Mouse (Mus musculus): ENCODE measurements around the gene Stra6.
A peak's percentile ranks its signal among the peaks of the same experiment; 100 is the strongest.

Gene Stra6

DNA sequence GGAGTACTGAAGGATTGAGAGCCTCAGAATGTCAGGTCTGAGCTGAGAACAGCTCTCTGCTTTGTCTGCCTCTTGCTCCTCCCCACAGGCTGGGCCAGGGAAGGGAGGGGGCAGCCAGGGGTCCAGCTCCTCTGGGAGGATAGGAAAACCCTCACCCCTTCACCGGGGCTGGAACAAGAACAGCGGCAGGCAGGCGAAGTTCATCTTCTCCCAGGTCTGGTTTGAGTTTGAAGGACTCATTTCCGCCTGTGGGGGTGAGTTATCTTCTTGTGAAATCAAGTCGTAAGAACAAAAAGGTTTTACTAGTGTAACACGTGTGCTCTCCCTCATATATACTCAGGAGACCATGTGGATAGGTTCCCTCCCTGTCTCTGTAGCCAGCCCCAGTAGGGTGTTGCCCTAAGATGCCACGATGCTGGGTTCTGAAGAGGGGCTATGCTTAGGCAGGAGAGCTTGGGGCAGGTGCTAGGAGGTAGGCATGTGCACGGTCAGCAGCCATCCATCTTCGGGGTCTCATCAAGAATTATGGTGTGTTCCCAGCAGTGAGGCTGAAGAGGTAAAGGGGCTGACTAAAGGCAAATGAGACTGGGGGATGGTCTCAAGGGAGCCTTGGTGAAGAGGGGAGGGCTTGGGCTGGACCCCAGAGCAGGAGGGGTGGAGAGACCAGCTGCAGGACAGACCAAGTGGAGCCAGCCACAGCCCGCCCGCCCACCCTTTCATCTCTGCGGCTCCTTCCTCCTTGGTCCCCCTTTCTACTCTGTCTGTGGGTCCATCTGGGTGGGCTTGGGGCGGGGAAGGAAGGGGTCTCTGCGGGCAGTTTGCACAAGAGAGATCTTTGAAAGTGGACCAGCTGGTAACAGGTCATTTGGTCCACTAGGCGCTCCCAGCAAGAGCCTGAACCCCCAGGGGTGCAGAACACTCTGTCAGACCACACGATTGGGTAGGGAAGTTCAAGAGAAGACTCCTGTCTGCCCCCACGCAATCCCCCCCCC, 70.6 kb downstream of the Stra6 start:
- no peak for DNase-seq

DNA sequence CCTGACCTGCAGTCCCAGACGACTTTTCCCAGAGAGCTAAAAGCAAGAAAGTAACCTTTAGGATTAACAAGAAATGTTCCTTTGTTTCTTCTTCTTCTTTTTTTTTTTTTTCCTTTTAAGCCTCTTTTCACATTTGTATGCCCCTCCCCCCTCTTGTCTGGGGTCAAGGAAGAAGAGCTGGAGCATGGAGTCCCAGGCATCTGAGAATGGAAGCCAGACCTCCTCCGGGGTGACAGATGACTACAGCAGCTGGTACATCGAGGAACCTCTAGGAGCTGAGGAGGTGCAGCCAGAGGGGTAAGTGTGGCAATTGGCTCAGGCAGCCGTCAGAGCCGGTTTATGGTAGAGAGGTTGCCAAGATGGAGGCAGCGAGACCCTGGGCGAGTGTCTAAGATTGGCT, 71.3 kb downstream of the Stra6 start:
- no peak for DNase-seq

DNA sequence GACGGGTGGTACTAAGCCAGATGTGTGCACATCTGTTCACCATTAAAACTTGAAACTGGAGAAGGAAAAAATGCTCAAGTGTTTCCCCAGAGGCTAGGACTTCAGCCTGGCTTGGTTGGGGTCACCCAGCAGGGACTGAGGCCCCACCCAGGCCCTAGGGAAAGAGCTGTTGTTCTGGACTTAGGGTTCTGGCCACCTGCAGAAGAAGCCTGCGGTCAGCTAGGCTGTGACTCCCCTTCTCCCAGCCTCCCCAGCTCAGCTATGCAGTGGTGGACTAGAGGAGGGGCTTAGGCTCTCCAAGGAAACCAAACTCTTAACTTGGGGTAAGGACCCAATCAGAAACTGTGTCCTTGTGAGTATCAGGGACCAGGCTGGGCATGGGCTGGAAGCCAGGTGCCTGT, 72.3 kb downstream of the Stra6 start:
- DNase-seq, result no peak

DNA sequence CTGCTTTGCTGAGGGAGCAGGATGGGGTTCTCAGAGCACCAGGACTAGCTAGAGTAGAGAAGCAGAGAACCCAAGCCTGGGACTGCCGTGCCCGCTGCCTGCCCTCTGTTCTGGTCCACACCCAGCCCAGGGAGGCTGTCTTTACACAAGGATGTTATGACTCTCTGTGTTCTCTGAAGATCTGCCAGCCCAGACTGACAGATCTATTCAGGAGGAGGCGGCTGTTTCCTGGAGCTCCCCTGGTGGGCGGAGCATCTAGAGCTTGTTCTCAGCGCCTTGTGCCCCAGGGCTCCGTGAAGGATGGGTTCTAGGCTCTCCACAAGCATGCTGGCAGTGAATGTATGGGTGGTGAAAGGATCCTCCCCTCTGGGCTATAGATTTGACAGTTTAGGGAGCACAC, 76.4 kb downstream of the Stra6 start:
- peak in 1 of 2 experiments; percentile 50 for DNase-seq

DNA sequence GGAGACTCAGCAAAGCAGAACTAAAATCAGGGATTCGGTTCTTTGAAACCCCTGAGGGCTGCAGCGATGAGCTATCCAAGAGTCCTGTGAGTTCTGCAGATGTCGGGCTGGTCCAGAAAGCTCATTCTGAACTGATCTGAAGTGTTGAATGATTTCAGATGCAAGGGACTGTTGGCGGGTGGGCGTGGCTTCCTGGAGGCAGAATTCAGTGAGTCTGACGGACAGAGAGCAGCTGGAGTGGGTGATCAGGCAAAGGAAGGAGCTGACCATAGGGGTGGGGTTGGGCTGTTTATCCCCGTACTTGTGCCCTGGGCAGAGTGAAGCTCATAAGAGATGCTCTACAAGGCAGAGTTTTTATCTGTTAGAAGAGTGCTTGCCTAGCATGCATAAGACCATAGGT, 79.8 kb downstream of the Stra6 start:
- peak; percentile 78 to 83 for DNase-seq

DNA sequence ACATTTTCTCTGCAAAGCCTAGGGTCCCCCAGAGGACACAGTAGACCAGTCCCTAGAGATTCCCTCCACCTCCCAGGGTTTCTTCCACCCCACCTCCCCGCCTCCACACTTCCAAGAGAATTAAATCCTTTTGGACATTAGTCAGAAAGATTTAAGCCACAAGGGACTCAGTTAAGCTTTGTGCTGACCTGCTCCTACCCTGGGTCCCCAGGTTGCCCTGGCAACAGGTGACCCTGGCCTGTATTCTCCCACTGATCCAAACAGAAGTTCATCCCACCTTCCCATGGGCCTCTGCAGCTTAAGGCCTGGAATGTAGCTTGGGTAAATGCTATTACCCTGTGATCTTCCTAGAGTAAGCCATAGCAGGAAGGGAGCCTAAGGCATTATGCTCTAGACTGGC, 81.1 kb downstream of the Stra6 start:
- no peak for DNase-seq

DNA sequence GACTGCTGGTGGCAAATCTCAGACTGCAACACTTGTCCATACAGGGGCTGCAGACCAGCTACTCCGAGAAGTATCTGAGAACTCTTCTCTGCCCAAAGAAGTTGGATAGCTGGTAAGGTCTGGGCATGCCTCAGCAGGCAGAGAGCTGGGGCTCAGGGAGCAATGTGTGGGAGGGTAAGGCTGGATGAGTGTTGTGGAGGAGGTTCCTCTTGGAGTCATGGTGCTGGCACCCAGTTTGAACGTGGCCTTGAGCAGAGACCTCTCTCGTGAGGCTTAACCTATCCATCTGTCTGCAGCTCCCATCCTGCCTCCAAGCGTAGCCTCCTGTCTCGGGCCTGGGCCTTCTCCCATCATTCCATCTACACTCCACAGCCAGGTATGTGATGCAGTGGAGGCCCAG, 81.8 kb downstream of the Stra6 start:
- no peak for DNase-seq

DNA sequence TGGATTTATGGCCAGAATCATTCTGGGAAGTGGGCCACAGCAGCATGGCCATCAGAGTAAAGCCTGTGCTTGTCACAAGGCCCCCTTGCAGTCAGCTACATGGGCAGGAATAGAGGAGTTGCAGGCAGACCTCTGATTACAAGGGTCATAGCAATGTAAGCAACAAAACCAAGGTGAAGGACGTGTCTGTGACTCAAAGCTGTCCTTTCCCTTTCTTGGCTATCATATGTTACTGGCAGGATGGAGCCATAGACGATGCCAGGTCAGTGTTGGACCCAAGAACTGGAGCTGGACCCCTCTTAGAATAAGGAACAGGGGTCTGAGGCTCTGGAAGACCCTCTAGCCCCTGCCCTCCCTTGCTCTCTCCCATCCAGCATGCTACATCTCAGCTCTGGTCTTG, 85.2 kb downstream of the Stra6 start:
- DNase-seq, result no peak

DNA sequence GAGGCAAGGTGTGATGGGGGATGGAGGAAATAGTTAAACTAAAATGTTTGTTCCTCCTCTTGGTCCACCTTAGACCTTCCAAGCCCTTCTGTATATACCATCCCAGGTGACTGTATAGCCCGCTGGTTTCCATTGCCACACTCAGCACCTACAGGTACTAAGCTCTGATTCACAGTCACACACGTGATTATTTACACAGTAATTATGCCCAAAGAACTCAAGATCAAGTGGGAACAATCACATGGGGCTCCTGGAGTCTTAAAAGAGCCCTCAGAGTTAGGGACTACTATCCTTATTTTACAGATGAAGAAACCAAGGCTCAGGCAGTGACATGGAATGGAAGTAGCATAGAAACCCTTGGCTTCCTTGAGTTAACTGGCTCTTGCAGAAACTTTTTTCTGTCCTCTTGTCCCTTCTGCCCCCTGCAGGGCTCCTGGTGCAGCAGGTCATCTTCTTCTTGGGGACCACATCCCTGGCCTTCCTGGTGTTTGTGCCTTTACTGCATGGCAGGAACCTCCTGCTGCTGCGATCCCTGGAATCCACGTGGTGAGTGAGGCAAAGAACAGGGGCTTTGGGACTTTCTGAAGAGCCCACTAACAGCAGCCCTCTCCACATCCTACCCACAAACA, 87.3 kb downstream of the Stra6 start:
- DNase-seq, result peak in 1 of 2 experiments; percentile 58

DNA sequence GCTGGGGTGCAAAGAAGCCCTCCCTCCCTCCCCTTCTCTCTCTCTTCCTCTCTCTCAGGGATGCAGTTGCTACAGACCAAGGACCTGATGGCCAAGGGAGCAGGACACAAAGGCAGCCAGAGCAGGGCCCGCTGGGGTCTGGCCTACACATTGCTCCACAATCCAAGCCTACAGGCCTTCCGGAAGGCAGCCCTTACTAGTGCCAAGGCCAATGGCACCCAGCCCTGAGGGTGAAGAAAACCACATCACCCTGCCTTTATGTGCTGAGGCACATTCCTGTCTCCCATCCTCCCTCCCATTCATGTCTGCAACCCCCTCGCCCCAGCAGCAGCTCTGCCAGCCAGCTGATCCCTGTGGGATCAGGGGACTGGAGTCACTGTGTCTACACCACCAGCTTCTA, 89.5 kb downstream of the Stra6 start:
- DNase-seq, result no peak

DNA sequence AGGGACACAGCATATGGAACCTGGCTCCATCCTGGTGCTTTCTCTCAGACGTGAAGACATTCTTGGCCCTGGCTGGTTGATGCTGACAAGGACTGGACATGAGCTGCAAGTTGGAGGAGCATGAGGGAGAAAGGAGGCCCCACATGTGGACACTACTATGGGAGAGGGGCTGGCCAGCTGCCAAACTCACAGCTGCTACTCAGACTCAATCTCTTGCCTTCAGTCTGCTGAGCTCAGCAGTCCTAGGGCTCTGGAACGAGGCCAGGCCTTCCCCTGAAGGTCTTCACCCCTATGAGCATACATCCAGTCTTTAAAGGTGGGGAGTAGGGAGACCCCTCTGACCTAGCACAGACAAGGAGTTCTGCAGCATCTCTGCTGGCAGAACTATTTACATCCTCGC, 91.8 kb downstream of the Stra6 start:
- peak; percentile 93 to 94 for DNase-seq

DNA sequence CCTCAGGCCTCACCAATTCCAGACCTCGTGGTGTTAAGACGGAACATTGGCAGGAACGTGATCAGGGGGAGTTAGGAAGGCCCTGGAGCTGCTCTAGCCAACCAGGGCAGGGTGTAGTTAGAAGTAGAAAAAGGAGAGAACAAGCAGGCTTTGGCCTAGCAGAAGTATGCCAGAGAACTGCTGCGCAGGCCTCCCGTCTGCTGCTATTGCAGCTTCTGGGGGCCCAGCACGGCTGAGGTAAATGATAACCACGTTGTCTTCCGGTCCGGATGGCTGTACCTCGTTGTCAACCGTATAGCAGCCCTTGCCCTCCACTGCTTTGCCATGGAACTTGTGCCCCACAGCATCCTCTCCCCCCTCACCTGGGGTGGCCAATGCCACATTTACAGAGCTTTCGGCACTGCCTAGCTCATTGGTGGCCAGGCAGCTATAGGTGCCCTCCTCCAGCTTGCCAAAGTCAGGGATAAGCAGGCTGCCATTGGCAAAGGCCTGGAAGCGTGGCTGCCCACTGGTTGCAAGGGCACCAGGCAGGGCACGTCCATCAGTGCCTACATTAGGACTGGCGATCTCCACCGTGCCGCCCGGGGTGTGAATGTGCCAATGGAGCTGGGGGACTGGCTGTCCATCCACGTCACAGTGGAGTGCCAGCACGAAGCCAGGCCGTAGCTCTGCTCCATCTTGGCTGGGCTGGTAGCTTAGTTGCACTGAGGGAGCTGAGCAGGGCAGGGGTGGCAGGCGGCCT, 93.4 kb downstream of the Stra6 start:
- no peak for DNase-seq

DNA sequence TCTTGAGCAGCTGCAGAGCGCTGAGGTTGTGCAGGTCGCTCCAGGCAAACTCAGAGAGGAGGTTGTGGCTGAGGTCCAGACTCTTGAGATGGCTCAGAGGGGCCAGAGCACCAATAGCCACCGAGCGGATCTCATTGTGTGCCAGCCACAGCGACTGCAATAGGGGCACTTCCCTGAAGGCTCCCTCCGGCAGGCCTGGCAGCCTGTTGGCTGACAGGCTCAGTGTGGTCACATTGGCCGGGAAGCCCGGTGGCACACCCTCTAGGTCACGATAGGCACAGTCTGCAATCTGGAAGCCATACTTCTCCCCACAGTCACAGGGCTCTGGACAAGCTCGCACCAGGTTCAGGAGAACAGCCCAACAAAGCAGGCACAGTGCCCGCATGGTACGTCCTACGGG, 94.2 kb downstream of the Stra6 start:
- peak in 1 of 2 experiments; percentile 36 for DNase-seq

DNA sequence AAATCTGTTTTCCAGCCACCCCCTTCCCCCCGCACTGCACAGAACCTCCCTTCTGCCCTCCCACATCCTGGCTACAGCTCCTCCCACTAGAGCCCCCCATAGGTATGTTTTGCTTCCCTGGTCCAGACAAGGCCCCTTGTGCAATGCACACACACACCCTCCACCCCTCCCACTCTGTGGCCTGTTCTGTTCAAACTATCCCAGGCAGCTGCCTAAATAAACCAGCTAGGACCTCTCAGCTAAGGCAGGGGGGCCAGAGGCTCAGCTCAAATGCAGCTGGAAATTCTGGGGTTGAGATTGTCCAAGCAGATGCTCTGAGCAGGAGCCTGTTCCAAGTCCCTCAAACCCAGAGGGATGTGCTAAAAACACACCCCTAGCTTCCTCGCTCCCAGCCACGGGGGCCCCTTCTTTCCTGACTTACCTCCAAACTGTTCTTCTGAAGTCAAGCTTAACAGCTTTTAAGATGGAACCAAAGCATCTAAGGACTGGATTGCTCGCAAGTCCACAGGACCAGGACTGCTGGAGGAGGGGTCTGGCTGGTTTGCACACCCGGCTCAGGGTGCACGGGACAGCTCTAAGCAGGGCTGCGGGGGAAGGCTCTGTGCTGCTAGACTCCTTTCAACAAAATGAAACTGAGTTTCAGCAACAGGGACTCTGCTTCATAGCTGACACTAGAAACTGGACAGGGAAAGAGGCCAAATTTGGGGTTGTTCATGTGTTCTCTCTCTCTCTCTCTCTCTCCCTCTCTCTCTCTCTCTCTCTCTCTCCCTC, 95.1 kb downstream of the Stra6 start:
- peak; percentile 70 to 80 for DNase-seq

DNA sequence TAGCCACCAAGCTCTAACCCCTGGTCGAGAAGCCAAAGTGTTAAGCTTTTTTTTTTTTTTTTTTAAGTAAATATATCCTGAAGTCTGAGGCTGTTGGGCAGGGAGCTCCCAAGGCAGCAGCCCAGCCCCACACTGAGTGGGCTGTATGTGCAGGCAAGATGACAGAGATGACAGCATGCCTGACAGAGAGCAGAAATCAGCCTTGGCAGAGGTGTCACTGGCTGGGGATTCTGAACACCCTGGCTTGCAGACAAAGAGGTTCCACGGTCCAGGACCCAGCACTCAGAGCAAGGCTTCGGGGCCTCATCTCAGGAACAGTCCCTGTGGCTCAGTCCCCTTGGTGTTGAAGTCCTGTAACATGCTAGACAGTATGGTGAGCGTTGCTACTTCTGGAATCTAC, 96.3 kb downstream of the Stra6 start:
- peak in 1 of 2 experiments; percentile 42 for DNase-seq

DNA sequence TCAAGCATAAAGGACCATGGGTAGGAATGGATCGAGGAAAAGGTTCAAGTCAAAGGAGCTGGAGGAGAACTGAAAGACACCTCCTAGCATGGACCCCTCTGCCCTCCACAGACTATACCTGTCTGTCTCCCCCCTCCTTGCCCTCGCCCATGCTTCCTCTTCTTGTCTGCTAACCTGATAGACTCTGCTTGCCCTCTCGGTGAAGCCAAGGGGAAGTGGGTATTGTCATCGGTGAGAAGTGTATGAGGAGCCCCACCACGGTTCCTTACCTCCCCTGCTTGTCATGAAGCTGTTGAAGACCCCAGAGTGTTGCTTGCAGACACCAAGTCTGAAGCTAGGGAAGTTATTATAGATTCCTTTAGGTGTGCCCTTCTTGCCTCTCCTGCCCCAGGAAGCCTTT, 96.7 kb downstream of the Stra6 start:
- no peak for DNase-seq

DNA sequence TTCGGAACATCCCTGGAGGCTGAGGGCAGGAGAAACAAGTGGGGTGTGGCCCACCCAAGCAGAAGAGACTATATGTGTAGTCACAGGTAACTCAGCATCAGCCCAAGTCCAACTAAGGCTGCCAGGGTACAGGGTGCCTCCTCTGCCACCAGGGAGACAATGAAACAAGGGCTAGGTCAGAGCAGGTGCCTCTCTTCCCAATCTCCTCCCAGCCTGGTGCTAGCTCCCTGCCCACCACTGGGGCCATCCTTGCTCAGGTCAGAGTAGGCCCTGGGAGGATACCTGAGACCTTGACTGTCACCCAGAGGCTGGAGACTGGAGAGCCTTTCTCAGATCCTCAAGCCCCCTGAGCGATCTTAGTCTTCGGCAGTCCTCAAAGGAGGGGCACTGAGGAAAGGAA, 98.6 kb downstream of the Stra6 start:
- DNase-seq, result no peak

DNA sequence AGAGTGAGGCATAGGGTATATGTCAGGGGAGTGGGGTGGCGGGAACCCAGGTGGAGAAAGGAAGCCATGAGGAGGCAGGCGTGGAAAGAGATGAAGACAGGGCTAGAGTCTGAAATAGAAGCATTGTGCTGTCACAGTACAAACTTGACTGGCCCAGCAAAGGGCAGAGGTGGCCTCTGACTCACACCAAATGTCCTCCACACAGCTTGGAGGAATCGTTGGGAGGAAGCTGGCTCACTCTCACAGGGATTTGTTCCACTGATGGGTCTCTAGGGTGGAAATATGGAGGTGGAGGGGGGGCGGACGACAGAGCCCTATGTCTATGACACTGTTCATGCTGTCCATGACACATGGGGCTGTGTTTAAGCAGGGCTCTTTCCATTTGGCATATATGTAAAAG, 99.6 kb downstream of the Stra6 start:
- DNase-seq, result no peak

DNA sequence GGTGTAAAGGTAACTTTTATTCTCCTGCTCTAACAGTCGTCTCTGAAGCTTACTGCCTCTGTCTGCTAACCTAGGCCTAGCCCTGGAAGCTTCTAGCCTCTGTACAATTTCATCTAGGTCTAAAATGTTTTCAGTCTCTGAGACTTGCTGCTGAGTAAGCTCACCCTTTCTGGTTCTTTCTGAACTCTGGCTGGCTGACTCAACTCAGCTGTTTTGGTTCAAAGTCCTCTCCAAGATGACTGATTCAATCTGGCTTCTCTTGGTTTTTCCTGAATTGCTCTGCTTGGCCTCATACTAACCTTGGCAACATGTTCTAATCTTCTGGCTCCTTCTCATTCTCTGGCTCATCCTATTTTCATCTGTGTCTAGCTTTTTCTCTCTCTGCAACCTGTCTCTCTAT, 102.2 kb downstream of the Stra6 start:
- no peak for DNase-seq

DNA sequence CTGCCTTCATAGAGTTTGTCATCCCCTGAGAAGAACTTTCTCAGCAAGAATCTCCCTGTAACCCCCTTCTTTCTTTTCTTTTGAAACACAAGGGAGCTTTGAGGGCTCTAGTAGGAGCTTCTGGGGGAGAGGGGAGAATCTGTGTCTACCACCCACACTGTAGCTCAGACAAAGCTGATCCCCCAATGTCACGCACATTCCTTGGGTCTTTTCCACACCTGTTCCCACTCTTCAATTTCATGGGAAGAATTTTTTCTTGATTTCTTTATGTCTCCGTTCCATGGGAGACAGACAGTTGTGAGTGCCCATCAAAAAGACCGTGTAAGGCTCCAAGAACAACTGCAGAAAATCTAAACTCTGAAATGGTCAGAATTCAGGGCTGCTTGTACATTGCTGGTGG, 105.3 kb downstream of the Stra6 start:
- DNase-seq, result no peak

DNA sequence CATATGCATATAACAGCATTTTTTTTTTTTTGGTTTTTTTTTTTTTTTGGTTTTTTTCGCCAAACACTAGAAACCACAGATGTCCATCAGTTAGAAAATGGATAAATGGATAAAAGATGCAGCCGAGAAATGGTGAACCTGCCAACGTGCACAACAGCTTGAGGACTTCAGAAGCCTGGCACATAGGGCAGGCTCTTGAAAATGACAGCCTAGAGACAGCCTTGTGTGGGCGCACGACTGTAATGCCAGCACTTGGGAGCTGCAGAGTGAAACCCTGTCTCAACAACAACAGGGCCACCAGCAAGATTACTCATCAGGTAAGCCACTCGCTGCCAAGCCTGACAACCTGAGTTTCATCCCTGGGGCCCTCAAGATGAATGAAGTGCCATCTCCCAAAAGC, 105.8 kb downstream of the Stra6 start:
- no peak for DNase-seq

DNA sequence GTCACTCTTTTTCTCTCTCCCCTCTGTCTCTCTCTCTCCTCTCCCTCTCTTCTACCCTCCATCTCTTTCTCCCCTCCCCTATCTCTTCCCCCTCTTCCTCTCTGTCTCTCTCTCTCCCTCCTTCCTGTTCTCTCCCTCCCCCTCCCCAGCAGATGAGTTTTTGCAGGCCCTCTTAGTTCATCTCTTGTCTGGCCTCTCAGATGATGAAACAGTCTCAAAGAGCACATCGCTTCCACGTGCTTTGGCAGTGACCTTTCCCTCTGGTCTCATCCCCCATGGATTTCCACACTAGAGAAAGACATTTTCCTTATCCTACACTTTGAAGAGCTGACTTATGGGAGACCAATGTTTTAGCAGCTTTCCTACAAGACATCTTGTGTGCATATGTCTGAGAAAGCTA, 109.3 kb downstream of the Stra6 start:
- DNase-seq, result no peak

DNA sequence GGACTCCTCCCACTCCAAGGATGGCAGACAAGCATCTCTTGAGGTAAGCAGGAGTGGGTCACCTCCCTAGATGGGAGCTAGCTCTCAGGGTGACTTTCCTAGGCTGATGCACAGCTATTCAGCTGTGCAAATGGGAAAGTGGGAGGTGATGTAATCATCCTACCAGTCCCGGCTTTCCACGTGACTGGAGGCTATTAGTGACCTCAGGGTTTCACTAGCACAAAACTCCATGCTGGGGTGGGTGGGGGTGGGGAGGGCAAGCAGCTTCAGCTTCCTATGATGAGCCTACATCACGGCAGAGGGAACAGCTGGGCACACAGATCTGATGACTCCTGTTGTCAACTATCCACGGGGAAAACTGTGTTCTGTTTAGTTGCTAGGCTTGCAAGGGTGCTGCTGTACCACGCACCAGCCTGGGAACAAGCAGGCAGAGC, 111.2 kb downstream of the Stra6 start:
- DNase-seq, result no peak
